Mouse (Mus musculus) B cell, adult 2 months (primary cell): ENCODE data around the gene Itga4.

ENCODE experiments used
- DNase-seq, 2 experiments: peaks; one replicate each; pipeline ENCODE4 v3.0.0; 2022

The Itga4 gene

DNA sequence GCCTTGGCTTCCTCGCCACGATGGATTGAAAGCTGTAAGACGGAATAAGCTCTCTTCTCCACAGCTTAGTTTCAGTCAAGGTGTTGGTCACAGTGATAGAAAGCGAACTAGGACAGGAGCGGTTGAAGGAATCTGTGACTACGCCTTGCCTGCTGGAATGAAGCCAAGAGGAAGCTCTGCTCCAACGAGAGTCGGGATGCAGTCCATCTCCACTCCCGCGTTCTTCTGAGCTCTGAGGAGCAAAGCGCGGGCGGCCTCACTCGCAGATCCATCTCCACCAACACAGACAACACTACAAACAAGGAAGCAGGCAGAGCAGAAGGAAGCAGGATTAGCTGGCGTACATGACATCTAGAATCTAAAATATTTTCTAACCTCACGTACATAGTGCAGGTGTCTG is 99.5 kb downstream of the Itga4 start:
- no peak for DNase-seq

DNA sequence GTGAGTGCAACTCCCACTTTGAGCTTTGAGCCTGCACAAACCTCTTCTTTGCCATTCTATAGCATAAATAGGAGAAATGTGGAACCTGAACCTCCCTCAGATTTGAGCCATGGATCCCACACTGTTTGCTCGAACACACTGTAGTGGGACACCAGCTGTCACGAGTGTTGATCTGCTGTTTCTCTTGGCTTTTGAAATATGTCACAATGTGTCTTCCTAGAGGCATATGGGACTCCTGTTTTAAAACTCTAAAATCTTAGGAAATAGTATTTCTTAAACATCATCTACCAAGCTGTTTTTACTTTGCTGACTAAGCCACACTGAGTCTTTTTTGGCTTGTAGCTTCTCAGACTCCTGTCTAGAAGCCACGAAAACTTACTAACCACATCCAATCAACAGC is 102.6 kb downstream of the Itga4 start:
- DNase-seq, result no peak

DNA sequence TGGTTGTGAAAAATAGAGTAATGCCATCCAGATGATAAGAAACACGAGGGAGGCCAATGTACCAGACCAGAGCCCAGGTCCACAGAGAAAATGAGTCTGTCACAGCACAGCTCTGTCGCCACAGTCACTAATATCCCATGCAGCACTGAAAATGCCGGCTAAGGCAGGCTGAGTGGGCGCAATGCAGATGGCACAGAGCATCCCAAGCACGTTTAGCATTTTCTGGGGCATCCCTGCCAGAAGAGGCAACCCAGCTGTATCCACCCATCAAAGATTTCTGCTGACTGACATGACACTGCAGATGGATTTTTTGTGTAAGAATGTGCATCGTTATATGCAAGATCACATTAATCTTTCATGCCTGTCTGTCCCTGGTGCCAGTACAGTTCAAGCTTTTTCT is 106.8 kb downstream of the Itga4 start:
- no peak for DNase-seq

DNA sequence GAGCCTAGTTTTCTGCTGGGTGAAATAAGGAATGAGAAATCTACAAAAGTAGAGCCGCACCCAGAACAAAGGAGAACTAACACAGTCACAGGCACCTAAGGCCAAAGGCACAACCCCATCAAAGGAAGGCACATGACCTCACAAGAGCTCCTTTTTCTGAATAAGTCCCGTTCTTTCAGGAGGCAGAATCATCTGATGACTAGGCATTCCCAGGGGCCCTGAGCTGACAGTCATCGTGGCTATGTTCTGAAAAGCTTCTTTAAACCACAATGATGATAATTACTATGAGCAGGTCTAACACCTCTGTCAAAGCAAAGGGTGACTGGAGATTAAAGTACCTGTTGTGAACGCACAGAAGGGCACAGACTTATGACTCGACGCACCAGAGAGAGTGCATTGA is 108.7 kb downstream of the Itga4 start:
- DNase-seq, result no peak

DNA sequence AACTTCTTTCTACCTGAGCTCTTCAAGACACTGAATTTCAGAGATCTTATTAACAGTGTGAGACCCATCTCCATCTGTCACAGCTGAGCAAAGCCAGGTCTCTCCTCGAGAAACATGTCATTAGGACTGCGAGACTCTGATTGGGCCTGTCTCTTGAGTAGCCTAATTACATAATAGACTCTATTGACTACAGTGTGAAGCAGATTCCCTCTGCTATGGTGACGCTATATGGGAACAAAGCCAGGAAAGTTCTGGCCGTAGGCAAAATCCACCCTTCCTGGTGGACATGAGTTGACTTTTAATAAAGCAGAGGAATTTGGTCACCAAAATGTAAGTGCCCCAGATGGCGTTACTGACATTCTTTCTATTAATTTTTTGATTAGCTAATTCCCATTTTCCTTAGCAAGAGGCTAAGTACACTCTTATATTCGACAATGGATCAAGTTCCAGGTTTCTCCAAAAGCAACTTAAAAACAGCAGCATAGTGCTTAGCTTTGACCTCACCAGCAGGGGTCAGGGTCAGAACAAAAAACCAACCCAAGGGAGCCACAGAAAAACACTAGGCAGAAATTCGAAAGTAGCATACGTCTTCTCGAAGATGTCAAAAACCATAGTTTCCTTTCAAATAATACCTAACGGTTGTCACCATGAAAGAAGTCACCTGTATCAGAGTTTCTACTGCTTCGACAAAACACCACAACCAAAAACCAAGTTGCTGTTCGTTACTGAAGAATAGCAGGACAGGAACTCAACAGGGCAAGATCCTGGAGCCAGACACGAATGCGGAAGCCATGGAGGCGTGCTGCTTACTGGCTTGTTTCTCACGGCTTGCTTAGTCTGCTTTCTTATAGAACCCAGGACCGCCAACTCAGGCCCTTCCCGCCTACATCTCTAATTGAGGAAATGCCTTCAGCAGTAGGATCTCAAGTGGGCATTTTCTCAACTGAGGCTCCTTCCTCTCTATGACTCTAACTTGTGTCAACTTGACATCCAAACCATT is 112.5 kb downstream of the Itga4 start:
- DNase-seq, result no peak

DNA sequence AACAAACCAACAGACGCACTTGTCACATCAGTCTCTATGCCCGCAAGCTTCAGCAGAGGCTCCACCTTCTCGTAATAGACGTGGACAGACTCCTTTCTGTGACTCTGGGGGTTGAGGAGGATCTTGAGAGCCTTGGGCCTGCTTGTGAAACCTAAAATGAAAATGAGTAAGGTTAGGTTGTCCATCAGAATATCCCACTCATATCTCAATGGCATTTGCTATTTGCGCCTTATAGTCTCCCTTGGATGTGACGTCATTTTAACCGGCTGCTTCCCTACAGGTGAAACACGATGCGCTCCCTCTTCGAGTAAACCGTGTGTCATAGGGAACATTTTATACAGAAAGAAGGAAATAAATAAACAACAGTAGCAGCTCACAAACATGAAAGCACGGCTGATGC is 113.4 kb downstream of the Itga4 start:
- no peak for DNase-seq

DNA sequence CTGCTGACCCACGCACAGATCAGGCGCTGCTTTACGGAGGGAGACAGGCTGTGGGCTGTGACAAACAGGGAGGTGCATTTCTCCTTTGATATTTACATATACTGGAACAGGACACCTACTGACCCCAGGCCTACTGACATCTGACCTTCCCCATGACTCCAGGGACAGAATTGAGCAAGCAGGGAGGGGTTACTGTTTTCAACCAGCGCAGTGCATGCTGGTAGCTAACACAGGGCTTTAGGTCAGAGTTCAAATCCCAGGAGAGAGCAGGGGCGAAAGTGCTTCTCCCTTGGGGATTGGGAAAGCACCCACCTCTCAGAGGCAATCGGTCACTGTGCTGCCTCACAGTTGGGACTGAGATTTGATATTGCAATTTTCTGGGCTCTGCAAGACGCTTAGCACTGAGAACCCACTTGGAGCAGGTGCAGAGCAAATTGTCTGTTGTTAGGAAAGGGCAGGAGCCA is 113.9 kb downstream of the Itga4 start:
- DNase-seq, result no peak

DNA sequence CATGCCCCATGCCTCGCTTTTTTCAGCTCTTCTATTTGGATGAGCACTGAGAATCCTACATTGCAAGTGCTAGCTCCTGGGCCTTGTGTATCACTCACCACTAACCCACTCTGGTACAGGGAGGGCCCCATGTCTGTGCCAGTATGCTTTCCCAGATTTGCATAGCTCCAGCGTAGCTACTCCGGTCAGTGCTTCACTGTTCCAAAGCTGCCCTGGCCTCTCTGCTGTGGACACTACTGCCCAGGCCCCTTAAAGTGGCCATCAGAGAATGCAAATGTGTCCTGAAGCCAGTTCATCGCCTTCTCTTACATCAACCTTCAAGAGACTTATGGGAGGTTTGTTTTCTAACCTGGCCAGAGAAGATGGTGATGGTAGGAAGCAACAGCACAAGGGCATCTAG is 114.7 kb downstream of the Itga4 start:
- DNase-seq, result no peak

DNA sequence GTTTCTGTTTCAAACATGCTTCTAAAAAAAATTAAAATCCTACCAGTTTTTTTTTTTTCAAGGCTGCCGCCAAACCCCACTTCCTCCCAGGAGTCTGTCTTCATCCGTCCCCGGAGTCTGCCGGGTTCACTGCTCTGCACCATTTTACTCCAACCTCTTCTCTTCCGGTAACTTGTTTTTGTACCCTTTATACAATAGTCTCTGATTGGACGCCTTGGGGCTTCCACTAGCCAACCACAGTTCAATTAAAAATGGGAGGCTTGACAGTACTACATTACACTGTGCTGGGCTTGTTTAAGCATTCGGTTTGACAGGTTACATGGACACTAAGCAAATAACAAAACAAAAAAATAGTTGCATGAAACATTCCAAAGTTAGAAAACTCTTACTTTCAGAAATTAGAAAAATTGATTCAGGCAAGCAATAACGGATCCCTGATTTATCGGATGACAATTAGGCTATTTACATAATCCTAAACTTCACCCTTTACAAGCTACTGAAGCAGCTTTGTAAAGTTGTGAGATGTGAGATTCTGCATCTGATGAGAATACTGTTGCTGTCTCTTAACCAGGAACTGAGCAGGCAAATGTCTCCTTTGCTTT is 115.6 kb downstream of the Itga4 start:
- peak; percentile 48 to 56 for DNase-seq

DNA sequence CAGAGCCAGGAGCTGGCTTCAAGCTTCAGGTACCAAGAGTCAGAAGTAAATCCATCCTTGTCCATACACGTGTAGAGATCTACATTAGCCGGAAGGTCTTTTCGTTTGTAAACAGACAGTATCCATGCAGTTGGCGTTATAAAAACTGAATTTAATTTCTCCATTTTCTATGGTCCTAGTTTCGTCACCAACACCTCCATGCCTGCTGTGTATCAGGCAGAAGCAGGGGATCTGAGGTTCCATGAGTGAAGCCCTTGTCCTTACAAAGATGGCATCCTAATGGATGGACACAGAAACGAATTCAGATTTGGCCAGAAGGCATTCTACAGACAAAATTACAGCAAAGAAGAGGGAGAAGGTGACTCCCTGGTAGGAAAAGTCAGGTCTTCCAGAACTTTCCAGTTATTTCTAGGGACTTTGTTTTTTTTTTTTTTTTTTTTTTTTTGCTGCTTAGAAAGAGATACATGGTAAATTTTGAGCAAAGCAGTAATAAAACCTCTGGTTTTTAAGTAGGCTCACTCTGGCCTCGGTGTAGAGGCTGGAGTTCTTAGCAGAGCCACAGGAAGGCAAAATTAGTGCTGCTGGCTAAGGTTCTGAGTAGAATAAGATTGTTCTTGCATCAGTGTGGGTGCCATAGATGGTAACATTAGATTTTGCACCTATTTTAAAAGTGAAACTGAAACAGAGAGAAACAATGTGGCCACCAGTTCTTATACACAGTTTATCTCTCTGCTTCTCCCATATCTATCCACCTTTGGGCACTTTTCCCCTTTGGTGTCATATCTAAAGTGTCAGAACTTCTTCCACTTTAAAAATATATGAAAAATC is 116.3 kb downstream of the Itga4 start:
- no peak for DNase-seq

DNA sequence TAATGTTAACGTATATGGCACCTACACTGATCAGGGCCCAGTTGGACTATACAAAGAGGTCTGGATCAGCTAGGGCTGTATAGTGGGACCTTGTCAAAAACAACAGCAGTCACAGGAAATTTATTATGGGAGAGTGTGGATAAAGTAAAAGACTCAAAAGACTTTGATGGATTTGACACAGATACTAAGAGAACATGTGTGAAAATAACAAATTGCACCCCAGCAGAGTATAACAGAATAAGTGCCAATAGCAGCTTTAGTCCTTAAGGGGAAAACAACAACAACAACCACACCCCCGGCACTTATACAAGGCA is 116.9 kb downstream of the Itga4 start:
- DNase-seq, result no peak

DNA sequence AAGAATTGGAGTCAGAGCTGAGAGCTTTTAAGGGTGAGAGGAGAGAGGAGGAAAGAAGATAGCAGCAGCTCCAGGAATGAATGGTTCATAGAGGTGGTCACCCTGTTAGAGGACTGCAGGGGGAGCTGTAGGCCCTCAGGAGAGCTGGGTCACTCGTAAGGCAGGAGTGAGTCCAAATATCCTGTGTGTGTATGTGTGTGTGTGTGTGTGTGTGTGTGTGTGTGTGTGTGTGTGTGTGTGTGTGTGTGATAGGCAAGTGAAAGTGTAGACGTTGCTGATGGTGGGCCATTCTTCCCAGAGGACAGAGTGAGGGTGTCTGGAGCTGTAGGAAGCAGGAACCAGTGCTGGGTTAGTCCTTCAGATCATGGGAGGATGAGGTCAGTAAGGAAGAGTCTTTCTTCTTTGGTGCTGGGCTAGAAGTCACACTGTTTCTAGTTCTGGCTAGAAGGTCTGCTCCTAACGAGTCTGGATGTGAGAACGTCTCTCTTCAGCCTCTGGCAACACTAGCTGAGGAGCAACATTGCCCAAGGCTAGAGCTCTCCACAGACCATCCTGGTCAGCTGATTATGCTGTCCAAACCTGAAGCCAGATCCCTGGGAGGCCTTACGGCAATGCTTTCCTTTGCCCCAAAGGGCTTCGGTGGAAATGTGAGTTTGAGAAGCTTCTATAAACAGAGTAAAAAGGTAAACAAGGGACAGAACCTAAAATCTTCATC is 117.4 kb downstream of the Itga4 start:
- peak; percentile 37 to 50 for DNase-seq

DNA sequence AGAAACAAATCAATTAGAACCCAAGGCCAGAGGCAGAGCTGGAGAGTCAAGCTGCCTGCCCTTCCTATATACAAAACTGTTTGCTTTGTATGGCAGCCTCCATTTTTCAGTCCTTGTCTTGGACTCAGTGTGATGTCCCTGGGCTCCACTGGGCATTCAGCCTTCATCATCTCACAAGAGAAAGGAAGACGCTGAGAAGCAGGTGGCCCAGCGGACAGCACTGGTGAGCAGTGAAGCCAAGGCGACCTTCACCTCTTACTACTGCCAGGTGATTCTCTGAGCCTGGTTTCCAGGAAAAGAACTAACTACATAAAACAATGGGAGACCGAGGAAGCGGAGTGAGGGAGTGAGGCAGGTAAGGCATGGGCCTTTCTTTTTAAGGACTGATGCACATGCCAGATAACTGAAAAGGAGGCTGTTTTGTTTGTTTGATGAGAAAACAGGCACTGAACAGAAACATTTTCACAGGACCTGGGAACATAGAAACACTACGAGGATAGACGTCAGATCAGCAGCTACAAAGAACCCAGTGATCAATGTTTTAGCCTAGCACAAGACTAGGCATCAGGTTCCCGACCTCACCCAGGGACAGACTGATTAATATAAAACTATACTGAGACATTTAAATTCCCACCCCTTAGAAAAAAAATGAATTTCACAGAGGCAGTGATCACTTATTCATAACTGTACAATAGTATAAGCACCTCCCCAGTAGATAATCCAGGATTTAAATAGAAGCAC is 123.3 kb downstream of the Itga4 start:
- no peak for DNase-seq

DNA sequence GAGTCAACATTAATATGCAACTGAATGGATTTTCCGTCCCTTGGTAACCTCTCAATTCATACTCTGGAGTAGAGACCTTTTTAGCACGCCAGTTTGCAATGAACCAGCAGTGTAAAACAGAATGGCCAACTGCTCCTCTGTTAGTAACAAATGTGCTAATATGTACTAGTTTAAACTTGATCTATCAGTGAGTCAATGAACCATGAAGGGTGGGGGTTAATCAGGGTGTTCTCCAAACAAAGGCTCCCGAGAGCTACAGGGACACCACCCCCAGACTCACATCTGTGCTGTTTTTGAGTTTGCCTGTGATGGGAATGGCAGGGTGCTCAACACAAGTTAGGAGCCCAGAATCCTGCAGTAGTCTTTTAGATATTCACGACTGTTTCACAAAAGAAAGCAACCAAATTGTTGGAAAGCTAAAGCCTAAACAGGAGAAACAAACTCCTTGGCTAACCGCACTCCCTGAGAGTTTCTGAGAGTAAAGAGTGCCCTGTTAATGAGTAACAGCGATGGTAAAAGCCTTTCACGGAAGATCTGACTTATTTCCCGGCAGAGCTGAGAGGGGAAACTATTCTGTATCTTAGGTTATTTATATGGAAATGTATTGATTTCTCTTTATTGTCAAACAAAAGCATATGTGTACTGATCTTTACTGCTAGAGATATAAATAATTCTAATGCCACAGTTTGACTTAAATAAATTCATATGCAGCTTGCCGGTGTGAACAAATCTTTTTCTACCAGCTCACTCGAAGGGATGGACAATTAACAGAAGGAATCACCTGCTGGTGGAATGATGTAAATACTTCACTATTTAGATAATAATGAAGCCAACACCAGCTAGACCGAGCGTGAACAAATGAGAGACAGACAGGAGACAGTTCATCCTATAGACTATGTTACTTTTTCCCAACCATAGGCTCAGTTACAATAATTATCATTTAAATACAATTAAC is 124.1 kb downstream of the Itga4 start:
- DNase-seq, result no peak
